ENCODE assay signal across 8 mouse cellular contexts in the genomic region with DNA sequence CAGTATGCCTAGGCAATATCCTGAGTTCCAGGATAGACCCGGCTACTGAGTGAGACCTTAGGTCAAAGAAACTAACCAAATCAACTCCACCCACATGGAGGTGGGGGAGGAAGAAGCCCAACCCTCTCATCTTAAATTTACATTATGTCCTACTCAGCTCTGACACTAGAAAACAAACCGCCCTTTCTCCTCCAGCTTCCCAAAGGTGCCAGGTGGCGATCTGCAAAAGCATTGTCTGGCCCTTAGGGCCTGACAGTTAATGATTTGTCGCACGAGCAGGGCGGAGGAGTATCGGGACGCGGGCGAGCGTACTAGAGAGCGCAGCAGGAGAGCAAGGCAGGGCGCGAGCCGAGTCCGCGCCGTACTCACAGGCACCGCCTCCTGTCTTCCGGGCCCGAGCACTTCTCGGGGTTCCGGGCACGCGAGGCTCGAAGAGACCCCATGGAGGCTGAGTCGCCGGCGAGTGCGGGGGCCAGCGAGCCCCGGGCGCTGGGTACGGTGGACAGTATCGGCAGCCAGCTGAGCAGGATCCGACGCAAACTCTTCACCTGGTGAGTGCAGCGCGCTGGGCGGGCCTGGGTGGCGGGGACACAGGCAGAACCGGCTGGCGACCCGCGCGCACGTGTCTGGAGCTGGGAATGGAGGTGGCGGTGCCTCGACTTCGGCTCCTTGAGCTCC. TPM values are rescaled to one million over a fixed set of nuclear protein-coding genes. Genes with fewer than 3 reads are reported as not detected.
DNase-seq lines count a peak whose midpoint lies in the region; ATAC-seq and TF ChIP-seq lines count a peak whose summit lies in the region.

Gene Slc35f2, plus strand, starts transcription at position 195 of the 678 bp plus-strand sequence.

- H3K4me1 ChIP-seq in ES-Bruce4 (ENCODE audit: control insufficient read depth, insufficient read depth, low read length): peaks cover 3% of the 10 kb centered on the region
- H3K4me1 ChIP-seq in bone marrow macrophage, adult 2 months (ENCODE audit: control insufficient read depth, insufficient read depth, low read length): no peaks in the 10 kb centered on the region
- H3K4me1 ChIP-seq in forebrain, embryonic 12.5 days: peaks cover 7% of the 10 kb centered on the region
- H3K4me1 ChIP-seq in hindbrain, embryonic 14.5 days (replicated peaks; ENCODE audit: control insufficient read depth, insufficient read depth, low read length): no peaks in the 10 kb centered on the region; the same call in 1 of the 2 replicates

- H3K4me2 ChIP-seq in forebrain, embryonic 12.5 days: peak within 1 kb of the TSS; percentile 97
- peak within 1 kb of the TSS; percentile 97 for H3K4me2 ChIP-seq in hindbrain, embryonic 14.5 days (replicated peaks)

- TF ChIP-seq EP300 in ES-Bruce4 (IDR thresholded peaks at IDR 0.05; ENCODE audit: insufficient read depth, low read depth, low read length): peak; percentile 84

- peak within 1 kb of the TSS; percentile 75 for H3K9ac ChIP-seq in ES-Bruce4 (ENCODE audit: low read depth, poor library complexity, severe bottlenecking)
- peak within 1 kb of the TSS; percentile 51 for H3K9ac ChIP-seq in forebrain, embryonic 12.5 days
- H3K9ac ChIP-seq in hindbrain, embryonic 14.5 days: peak within 1 kb of the TSS; percentile 59

- no peak for TF ChIP-seq POLR2A in ES-Bruce4 (IDR thresholded peaks at IDR 0.05; ENCODE audit: insufficient read depth, low read length)
- no peak for TF ChIP-seq POLR2A in bone marrow macrophage, adult 2 months (IDR thresholded peaks at IDR 0.05; ENCODE audit: borderline replicate concordance, low read depth, low read length)

- ATAC-seq in forebrain, embryonic 12.5 days (ENCODE audit: low FRiP score): peak; percentile 73
- peak; percentile 82 for ATAC-seq in hindbrain, embryonic 14.5 days (ENCODE audit: low FRiP score)

- no peaks in the 10 kb centered on the region for H3K9me3 ChIP-seq in ES-Bruce4 (replicated peaks; ENCODE audit: control insufficient read depth, insufficient read depth, low read length, poor library complexity, severe bottlenecking)
- no peaks in the 10 kb centered on the region for H3K9me3 ChIP-seq in forebrain, embryonic 12.5 days
- 0 out of 2 replicates have a peak, but pooled peaks cover 4% of the 10 kb centered on the region for H3K9me3 ChIP-seq in hindbrain, embryonic 14.5 days (ENCODE audit: control insufficient read depth, low read length)

- DNase-seq in hindbrain, embryonic 14.5 days (ENCODE audit: low spot score): peak; percentile 55
- DNase-seq in layer of hippocampus, postnatal 36 days: peak; percentile 20 to 42
- DNase-seq in lung, postnatal 14 days: peak; percentile 28
- peak; percentile 64 for DNase-seq in retina, postnatal 1 day
- peak; percentile 37 for DNase-seq in urinary bladder, postnatal 25 days (ENCODE audit: low spot score)

- under 1% methylated on average over 50 of the region's 50 CpGs for WGBS in forebrain, embryonic 12.5 days
- WGBS in hindbrain, embryonic 14.5 days: under 1% methylated on average over 50 of the region's 50 CpGs

- no peaks in the 10 kb centered on the region for H3K27me3 ChIP-seq in ES-Bruce4 (ENCODE audit: control insufficient read depth, insufficient read depth, low read length, poor library complexity, severe bottlenecking)
- peaks cover 35% of the 10 kb centered on the region for H3K27me3 ChIP-seq in forebrain, embryonic 12.5 days
- H3K27me3 ChIP-seq in hindbrain, embryonic 14.5 days (ENCODE audit: control insufficient read depth, insufficient read depth, low read length): peaks cover 27% of the 10 kb centered on the region

- peak within 1 kb of the TSS; percentile 79 for H3K4me3 ChIP-seq in ES-Bruce4 (ENCODE audit: low read depth, low read length)
- H3K4me3 ChIP-seq in bone marrow macrophage, adult 2 months (ENCODE audit: insufficient read depth, low read length): peak within 1 kb of the TSS; percentile 45
- peak within 1 kb of the TSS; percentile 55 for H3K4me3 ChIP-seq in forebrain, embryonic 12.5 days (replicated peaks)
- H3K4me3 ChIP-seq in hindbrain, embryonic 14.5 days (replicated peaks; ENCODE audit: low read length): peak within 1 kb of the TSS; percentile 60

- no peak for TF ChIP-seq CTCF in ES-Bruce4 (IDR thresholded peaks at IDR 0.05; ENCODE audit: low read depth, low read length)
- TF ChIP-seq CTCF in bone marrow macrophage, adult 2 months (IDR thresholded peaks at IDR 0.05; ENCODE audit: low read depth, low read length): no peak

- H3K36me3 ChIP-seq in ES-Bruce4 (ENCODE audit: control insufficient read depth, insufficient read depth, low read length, poor library complexity, severe bottlenecking): no peaks in the 10 kb centered on the region; the same call in 1 of the 2 replicates
- H3K36me3 ChIP-seq in forebrain, embryonic 12.5 days (replicated peaks): no peaks in the 10 kb centered on the region
- no peaks in the 10 kb centered on the region for H3K36me3 ChIP-seq in hindbrain, embryonic 14.5 days (replicated peaks; ENCODE audit: control insufficient read depth, insufficient read depth)

- H3K27ac ChIP-seq in ES-Bruce4 (ENCODE audit: insufficient read depth, low read length): peak within 1 kb of the TSS; percentile 86
- no peak within 1 kb of the TSS for H3K27ac ChIP-seq in bone marrow macrophage, adult 2 months (ENCODE audit: insufficient read depth, low read depth, low read length)
- H3K27ac ChIP-seq in forebrain, embryonic 12.5 days: no peak within 1 kb of the TSS
- no peak within 1 kb of the TSS; the same call in 1 of the 2 replicates for H3K27ac ChIP-seq in hindbrain, embryonic 14.5 days

RNA-seq across cellular contexts. Expression of gene Slc35f2, which starts in this region (rescaled TPM):
- 52.8 and 53.7 TPM in 2 replicates for polyA plus RNA-seq in ES-Bruce4 (2011; ENCODE audit: insufficient read depth, insufficient read length, low read depth, missing spikeins)
- polyA plus RNA-seq in bone marrow macrophage, adult 2 months (2012; ENCODE audit: insufficient read depth, insufficient read length, missing spikeins): not detected in 2 replicates
- polyA plus RNA-seq in forebrain, embryonic 12.5 days (2016; fragmentation: Nextera tagmentation; extraction: Ambion mirVana): 3.2 and 3.8 TPM in 2 replicates
- polyA plus RNA-seq in hindbrain, embryonic 14.5 days (2014; fragmentation: Nextera tagmentation; extraction: Ambion mirVana): 18.1 and 21.2 TPM in 2 replicates
- total RNA-seq in layer of hippocampus, postnatal 36 days (2021): 1 to 10 TPM; 3.6 to 4.4 TPM
